Mouse (Mus musculus): Measurements from ENCODE around the gene Hgfac. TPM values are rescaled to one million over a fixed set of nuclear protein-coding genes. Genes with fewer than 3 reads are reported as not detected.

The Hgfac gene
- not detected for total RNA-seq (2023)

GRCm38 (mm10) chr5:35041268-35041829 is at the start of gene Hgfac:
TSS of gene Hgfac (plus strand) at chr5:35041509.

DNA sequence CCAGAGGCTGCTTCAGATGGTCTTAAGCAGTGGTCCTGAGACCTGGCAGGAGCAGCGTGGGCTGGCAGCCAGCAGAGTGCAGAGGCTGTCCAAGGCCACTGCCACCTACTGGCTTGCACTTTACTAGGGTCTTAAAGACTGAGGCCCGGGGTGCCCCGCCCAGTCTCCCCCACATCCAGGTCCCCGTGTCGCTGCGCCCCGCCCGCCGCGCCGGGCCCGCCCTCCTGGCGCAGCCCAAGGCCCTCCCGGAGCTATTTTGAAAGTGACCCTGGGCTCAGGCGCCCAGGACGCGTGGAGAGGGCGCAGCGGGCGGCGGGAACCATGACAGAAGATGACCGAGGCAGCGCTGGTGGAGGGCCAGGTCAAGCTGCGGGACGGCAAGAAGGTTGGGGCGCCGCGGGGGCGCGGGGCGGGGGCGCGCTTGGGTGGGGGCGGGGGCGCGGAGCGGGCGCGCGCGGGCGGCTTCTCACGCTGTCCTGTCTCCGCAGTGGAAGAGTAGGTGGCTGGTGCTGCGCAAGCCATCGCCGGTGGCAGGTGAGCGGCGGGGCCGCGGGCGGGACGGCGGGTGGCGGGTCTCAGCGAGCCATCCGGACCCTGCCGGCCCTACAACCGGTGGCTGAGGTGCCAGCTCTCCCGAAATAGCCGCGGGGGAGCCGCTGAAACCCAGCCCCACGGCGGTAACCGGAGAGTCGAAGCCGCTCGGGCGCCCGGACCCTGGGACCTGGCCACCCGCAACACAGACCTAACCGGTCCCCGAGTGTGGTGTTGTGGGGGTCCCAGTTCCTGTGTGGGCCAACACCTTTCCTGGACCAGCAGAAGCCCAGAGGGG is 15.5 kb downstream of the Hgfac start, which contains the start of gene Dok7:
TSS of gene Dok7 (plus strand) at position 163 of the 829 bp plus-strand sequence.

Other genes with a start within 250 kb of the Hgfac start
- 1 to 10 TPM; 1.1 to 1.7 TPM for gene Msantd1, start 133.5 kb upstream of the Hgfac start, total RNA-seq (2023)
- gene Rgs12, start 92.1 kb upstream of the Hgfac start, total RNA-seq (2023), result 10 to 100 TPM; 18.2 to 22.6 TPM
- gene Dok7, start 15.3 kb downstream of the Hgfac start, total RNA-seq (2023), result not detected
- gene Lrpap1, start 64.3 kb downstream of the Hgfac start, total RNA-seq (2023), result 10 to 100 TPM; 36.6 to 38.0 TPM
- gene Adra2c, start 236.8 kb downstream of the Hgfac start, total RNA-seq (2023), result not detected

Data from neutrophil, adult 83 days (primary cell).